Mouse (Mus musculus) ES-Bruce4 (cell line): ENCODE results near the gene 5330417H12Rik.

Experiments used
- CTCF ChIP-seq: IDR thresholded peaks from one replicate; pipeline ENCODE4 v1.8.1; 2011; ENCODE audit warnings: low read depth, low read length
- POLR2A ChIP-seq: IDR thresholded peaks from one replicate; pipeline ENCODE4 v1.8.1; 2011; ENCODE audit warnings: low read length; ENCODE audit not compliant: insufficient read depth

GRCm38 (mm10) chr7:107659186-107659918, 34.4 kb upstream of the 5330417H12Rik start:
- no peak for TF ChIP-seq CTCF
- no peak for TF ChIP-seq POLR2A
